Mouse (Mus musculus): ENCODE data around the gene Sertad4. TPM values are rescaled to one million over a fixed set of nuclear protein-coding genes. Genes with fewer than 3 reads are reported as not detected.

The Sertad4 gene
- polyA plus RNA-seq, 1 experiment from 2014 or later, result 17.3 TPM

GRCm38 (mm10) chr1:192812758-192813157 lies 42.8 kb downstream of the Sertad4 start:
- H3K4me3 ChIP-seq (ENCODE audit: low read depth, low read length), result no peak overlapping the region
- WGBS, result 94% methylated on average over 9 of the region's 9 CpGs
- H3K36me3 ChIP-seq (ENCODE audit: control insufficient read depth, insufficient read depth, low read length), result no peaks in the 10 kb centered on the region
- ATAC-seq (replicated peaks; ENCODE audit: low FRiP score) (no peak), DNase-seq (ENCODE audit: low spot score) (no peak)
- no peak overlapping the region for H3K27ac ChIP-seq (ENCODE audit: low read depth, low read length)
- no peaks in the 10 kb centered on the region for H3K27me3 ChIP-seq (ENCODE audit: control insufficient read depth, insufficient read depth, low read length)
- H3K4me2 ChIP-seq (ENCODE audit: low read depth, low read length, severe bottlenecking), result no peak overlapping the region
- H3K9ac ChIP-seq (ENCODE audit: low read length), result no peak overlapping the region
- H3K4me1 ChIP-seq (replicated peaks; ENCODE audit: control insufficient read depth, insufficient read depth, low read length), result no peaks in the 10 kb centered on the region
- H3K9me3 ChIP-seq (ENCODE audit: control insufficient read depth, low read length), result no peaks in the 10 kb centered on the region

- no peak overlapping the region for H3K27ac ChIP-seq (ENCODE audit: low read depth, low read length)
- no peaks in the 10 kb centered on the region for H3K4me1 ChIP-seq (replicated peaks; ENCODE audit: control insufficient read depth, insufficient read depth, low read length)
- no peaks in the 10 kb centered on the region for H3K9me3 ChIP-seq (ENCODE audit: control insufficient read depth, low read length)
- H3K4me2 ChIP-seq (ENCODE audit: low read depth, low read length, severe bottlenecking), result no peak overlapping the region
- H3K9ac ChIP-seq (ENCODE audit: low read length), result no peak overlapping the region
- WGBS, result 94% methylated on average over 5 of the region's 5 CpGs
- ATAC-seq (replicated peaks; ENCODE audit: low FRiP score), result no peak
- H3K4me3 ChIP-seq (ENCODE audit: low read depth, low read length), result no peak overlapping the region
- no peaks in the 10 kb centered on the region for H3K36me3 ChIP-seq (ENCODE audit: control insufficient read depth, insufficient read depth, low read length)
- H3K27me3 ChIP-seq (ENCODE audit: control insufficient read depth, insufficient read depth, low read length), result no peaks in the 10 kb centered on the region
- no peak for DNase-seq (ENCODE audit: low spot score)
Measured at GRCm38 (mm10) chr1:192812290-192812689, 43.3 kb downstream of the Sertad4 start.

- no peak overlapping the region for H3K4me3 ChIP-seq (ENCODE audit: low read depth, low read length)
- no peak overlapping the region for H3K27ac ChIP-seq (ENCODE audit: low read depth, low read length)
- WGBS, result 46% methylated on average over 10 of the region's 10 CpGs
- no peaks in the 10 kb centered on the region for H3K9me3 ChIP-seq (ENCODE audit: control insufficient read depth, low read length)
- H3K27me3 ChIP-seq (ENCODE audit: control insufficient read depth, insufficient read depth, low read length), result no peaks in the 10 kb centered on the region
- no peak for DNase-seq (ENCODE audit: low spot score)
- H3K9ac ChIP-seq (ENCODE audit: low read length), result no peak overlapping the region
- ATAC-seq (replicated peaks; ENCODE audit: low FRiP score), result no peak
- no peaks in the 10 kb centered on the region for H3K36me3 ChIP-seq (ENCODE audit: control insufficient read depth, insufficient read depth, low read length)
- no peak overlapping the region for H3K4me2 ChIP-seq (ENCODE audit: low read depth, low read length, severe bottlenecking)
- peaks cover 4% of the 10 kb centered on the region; the same call in 1 of the 2 replicates for H3K4me1 ChIP-seq (replicated peaks; ENCODE audit: control insufficient read depth, insufficient read depth, low read length)
Measured at GRCm38 (mm10) chr1:192806168-192807157, 49.1 kb downstream of the Sertad4 start.

GRCm38 (mm10) chr1:192800338-192800737 lies 55.2 kb downstream of the Sertad4 start:
- Histone ChIP-seq H3K27ac (ENCODE audit: low read depth, low read length) (no peak overlapping the region), H3K4me2 (ENCODE audit: low read depth, low read length, severe bottlenecking) (no peak overlapping the region), H3K36me3 (ENCODE audit: control insufficient read depth, insufficient read depth, low read length) (no peaks in the 10 kb centered on the region), H3K27me3 (ENCODE audit: control insufficient read depth, insufficient read depth, low read length) (no peaks in the 10 kb centered on the region), H3K9me3 (ENCODE audit: control insufficient read depth, low read length) (no peaks in the 10 kb centered on the region; the same call in 1 of the 2 replicates), H3K4me1 (replicated peaks; ENCODE audit: control insufficient read depth, insufficient read depth, low read length) (peaks cover 20% of the 10 kb centered on the region), H3K4me3 (ENCODE audit: low read depth, low read length) (no peak overlapping the region), H3K9ac (ENCODE audit: low read length) (no peak overlapping the region)
- DNase-seq (ENCODE audit: low spot score), result no peak
- WGBS, result 85% methylated on average over 8 of the region's 8 CpGs
- ATAC-seq (replicated peaks; ENCODE audit: low FRiP score), result no peak

- no peak overlapping the region for H3K4me2 ChIP-seq (ENCODE audit: low read depth, low read length, severe bottlenecking)
- peak; percentile 69 for DNase-seq (ENCODE audit: low spot score)
- no peaks in the 10 kb centered on the region for H3K27me3 ChIP-seq (ENCODE audit: control insufficient read depth, insufficient read depth, low read length)
- H3K9ac ChIP-seq (ENCODE audit: low read length), result no peak overlapping the region
- ATAC-seq (replicated peaks; ENCODE audit: low FRiP score), result peak; percentile 67
- no peaks in the 10 kb centered on the region; the same call in 1 of the 2 replicates for H3K9me3 ChIP-seq (ENCODE audit: control insufficient read depth, low read length)
- no peaks in the 10 kb centered on the region for H3K36me3 ChIP-seq (ENCODE audit: control insufficient read depth, insufficient read depth, low read length)
- WGBS, result 18% methylated on average over 10 of the region's 10 CpGs
- H3K4me1 ChIP-seq (replicated peaks; ENCODE audit: control insufficient read depth, insufficient read depth, low read length), result peaks cover 20% of the 10 kb centered on the region
- H3K27ac ChIP-seq (ENCODE audit: low read depth, low read length), result peak overlapping the region; percentile 37; the same call in 1 of the 2 replicates
- H3K4me3 ChIP-seq (ENCODE audit: low read depth, low read length), result no peak overlapping the region
Measured at GRCm38 (mm10) chr1:192799165-192799991, 56.2 kb downstream of the Sertad4 start.

GRCm38 (mm10) chr1:192798212-192799164 lies 57.1 kb downstream of the Sertad4 start:
- Histone ChIP-seq H3K36me3 (ENCODE audit: control insufficient read depth, insufficient read depth, low read length) (no peaks in the 10 kb centered on the region), H3K27ac (ENCODE audit: low read depth, low read length) (peak overlapping the region; percentile 15), H3K4me1 (replicated peaks; ENCODE audit: control insufficient read depth, insufficient read depth, low read length) (peaks cover 20% of the 10 kb centered on the region), H3K4me2 (ENCODE audit: low read depth, low read length, severe bottlenecking) (no peak overlapping the region), H3K9me3 (ENCODE audit: control insufficient read depth, low read length) (no peaks in the 10 kb centered on the region; the same call in 1 of the 2 replicates), H3K27me3 (ENCODE audit: control insufficient read depth, insufficient read depth, low read length) (no peaks in the 10 kb centered on the region), H3K4me3 (ENCODE audit: low read depth, low read length) (no peak overlapping the region), H3K9ac (ENCODE audit: low read length) (no peak overlapping the region)
- no peak for DNase-seq (ENCODE audit: low spot score)
- no peak for ATAC-seq (replicated peaks; ENCODE audit: low FRiP score)
- 77% methylated on average over 16 of the region's 16 CpGs for WGBS

GRCm38 (mm10) chr1:192797011-192797274 lies 58.6 kb downstream of the Sertad4 start:
- Histone ChIP-seq H3K27ac (ENCODE audit: low read depth, low read length) (no peak overlapping the region), H3K36me3 (ENCODE audit: control insufficient read depth, insufficient read depth, low read length) (no peaks in the 10 kb centered on the region), H3K9me3 (ENCODE audit: control insufficient read depth, low read length) (no peaks in the 10 kb centered on the region; the same call in 1 of the 2 replicates), H3K4me1 (replicated peaks; ENCODE audit: control insufficient read depth, insufficient read depth, low read length) (peaks cover 22% of the 10 kb centered on the region), H3K27me3 (ENCODE audit: control insufficient read depth, insufficient read depth, low read length) (no peaks in the 10 kb centered on the region), H3K9ac (ENCODE audit: low read length) (no peak overlapping the region; the same call in 1 of the 2 replicates), H3K4me3 (ENCODE audit: low read depth, low read length) (no peak overlapping the region), H3K4me2 (ENCODE audit: low read depth, low read length, severe bottlenecking) (no peak overlapping the region)
- DNase-seq (ENCODE audit: low spot score) (no peak), ATAC-seq (replicated peaks; ENCODE audit: low FRiP score) (no peak)
- 28% methylated on average over 3 of the region's 3 CpGs for WGBS
